Mouse (Mus musculus): ENCODE measurements around the gene Hyal1. TPM values are rescaled to one million over a fixed set of nuclear protein-coding genes. Genes with fewer than 3 reads are reported as not detected.
"Not testable (repeated sequence)": the region's sequence is repeated elsewhere in the genome, so short reads cannot be mapped to it uniquely, and the experiment has no call there.

The Hyal1 gene
- polyA plus RNA-seq, 1 experiment from 2014 or later, result 4.2 TPM

GRCm38 (mm10) chr9:107552690-107553393 lies 23.9 kb upstream of the Hyal1 start:
- H3K4me3 ChIP-seq (ENCODE audit: low read depth, low read length), result peak overlapping the region; percentile 79
- WGBS, result 65% methylated on average over 5 of the region's 5 CpGs
- DNase-seq (ENCODE audit: low spot score) (no peak), ATAC-seq (replicated peaks; ENCODE audit: low FRiP score) (no peak)
- no peak overlapping the region for H3K27ac ChIP-seq (ENCODE audit: low read depth, low read length)
- H3K9me3 ChIP-seq (ENCODE audit: control insufficient read depth, low read length), result no peaks in the 10 kb centered on the region
- peaks cover 7% of the 10 kb centered on the region; the same call in 1 of the 2 replicates for H3K27me3 ChIP-seq (replicated peaks; ENCODE audit: control insufficient read depth, insufficient read depth, low read length)
- peaks cover 48% of the 10 kb centered on the region for H3K4me1 ChIP-seq (replicated peaks; ENCODE audit: control insufficient read depth, insufficient read depth, low read length)
- H3K9ac ChIP-seq (ENCODE audit: low read depth, low read length), result no peak overlapping the region
- peak overlapping the region; percentile 99 for H3K4me2 ChIP-seq
- H3K36me3 ChIP-seq (ENCODE audit: control insufficient read depth, insufficient read depth, low read length), result peaks cover 10% of the 10 kb centered on the region

- Histone ChIP-seq H3K9me3 (ENCODE audit: control insufficient read depth, low read length) (no peaks in the 10 kb centered on the region), H3K4me3 (ENCODE audit: low read depth, low read length) (peak overlapping the region; percentile 79), H3K27me3 (replicated peaks; ENCODE audit: control insufficient read depth, insufficient read depth, low read length) (0 out of 2 replicates have a peak, but pooled peaks cover 4% of the 10 kb centered on the region), H3K4me2 (peak overlapping the region; percentile 99), H3K27ac (ENCODE audit: low read depth, low read length) (peak overlapping the region; percentile 95), H3K36me3 (ENCODE audit: control insufficient read depth, insufficient read depth, low read length) (peaks cover 18% of the 10 kb centered on the region), H3K4me1 (replicated peaks; ENCODE audit: control insufficient read depth, insufficient read depth, low read length) (peaks cover 48% of the 10 kb centered on the region), H3K9ac (ENCODE audit: low read depth, low read length) (peak overlapping the region; percentile 81)
- DNase-seq (ENCODE audit: low spot score) (no peak), ATAC-seq (replicated peaks; ENCODE audit: low FRiP score) (peak; percentile 46)
- WGBS, result 5% methylated on average over 37 of the region's 37 CpGs
Measured at GRCm38 (mm10) chr9:107553541-107554318, 23.0 kb upstream of the Hyal1 start.

GRCm38 (mm10) chr9:107554319-107554825 lies 22.4 kb upstream of the Hyal1 start:
- Histone ChIP-seq H3K9ac (ENCODE audit: low read depth, low read length) (peak overlapping the region; percentile 89), H3K4me2 (peak overlapping the region; percentile 99), H3K36me3 (ENCODE audit: control insufficient read depth, insufficient read depth, low read length) (peaks cover 25% of the 10 kb centered on the region), H3K4me1 (replicated peaks; ENCODE audit: control insufficient read depth, insufficient read depth, low read length) (peaks cover 48% of the 10 kb centered on the region), H3K4me3 (ENCODE audit: low read depth, low read length) (peak overlapping the region; percentile 79), H3K27ac (ENCODE audit: low read depth, low read length) (peak overlapping the region; percentile 95), H3K27me3 (replicated peaks; ENCODE audit: control insufficient read depth, insufficient read depth, low read length) (no peaks in the 10 kb centered on the region), H3K9me3 (ENCODE audit: control insufficient read depth, low read length) (no peaks in the 10 kb centered on the region)
- ATAC-seq (replicated peaks; ENCODE audit: low FRiP score), result peak; percentile 88
- under 1% methylated on average over 53 of the region's 53 CpGs for WGBS
- DNase-seq (ENCODE audit: low spot score), result peak; percentile 93

- Histone ChIP-seq H3K27me3 (replicated peaks; ENCODE audit: control insufficient read depth, insufficient read depth, low read length) (no peaks in the 10 kb centered on the region), H3K27ac (ENCODE audit: low read depth, low read length) (peak overlapping the region; percentile 95), H3K4me3 (ENCODE audit: low read depth, low read length) (peak overlapping the region; percentile 79), H3K4me2 (peak overlapping the region; percentile 99), H3K9ac (ENCODE audit: low read depth, low read length) (peak overlapping the region; percentile 89), H3K36me3 (ENCODE audit: control insufficient read depth, insufficient read depth, low read length) (peaks cover 30% of the 10 kb centered on the region), H3K9me3 (ENCODE audit: control insufficient read depth, low read length) (no peaks in the 10 kb centered on the region), H3K4me1 (replicated peaks; ENCODE audit: control insufficient read depth, insufficient read depth, low read length) (peaks cover 48% of the 10 kb centered on the region)
- under 1% methylated on average over 23 of the region's 23 CpGs for WGBS
- ATAC-seq (replicated peaks; ENCODE audit: low FRiP score), result peak; percentile 10
- no peak for DNase-seq (ENCODE audit: low spot score)
Measured at GRCm38 (mm10) chr9:107555031-107555457, 21.7 kb upstream of the Hyal1 start.

- peak overlapping the region; percentile 42; the same call in 1 of the 2 replicates for H3K27ac ChIP-seq (ENCODE audit: low read depth, low read length)
- H3K36me3 ChIP-seq (ENCODE audit: control insufficient read depth, insufficient read depth, low read length), result peaks cover 35% of the 10 kb centered on the region
- no peak for DNase-seq (ENCODE audit: low spot score)
- peak overlapping the region; percentile 89 for H3K9ac ChIP-seq (ENCODE audit: low read depth, low read length)
- WGBS, result 35% methylated on average over 2 of the region's 2 CpGs
- no peak for ATAC-seq (replicated peaks; ENCODE audit: low FRiP score)
- H3K27me3 ChIP-seq (replicated peaks; ENCODE audit: control insufficient read depth, insufficient read depth, low read length), result no peaks in the 10 kb centered on the region
- peak overlapping the region; percentile 79 for H3K4me3 ChIP-seq (ENCODE audit: low read depth, low read length)
- no peaks in the 10 kb centered on the region for H3K9me3 ChIP-seq (ENCODE audit: control insufficient read depth, low read length)
- peak overlapping the region; percentile 99 for H3K4me2 ChIP-seq
- H3K4me1 ChIP-seq (replicated peaks; ENCODE audit: control insufficient read depth, insufficient read depth, low read length), result peaks cover 45% of the 10 kb centered on the region
Measured at GRCm38 (mm10) chr9:107555701-107556100, 21.0 kb upstream of the Hyal1 start.

GRCm38 (mm10) chr9:107556346-107556745 lies 20.4 kb upstream of the Hyal1 start:
- DNase-seq (ENCODE audit: low spot score) (no peak), ATAC-seq (replicated peaks; ENCODE audit: low FRiP score) (no peak)
- Histone ChIP-seq H3K4me2 (peak overlapping the region; percentile 99), H3K36me3 (ENCODE audit: control insufficient read depth, insufficient read depth, low read length) (peaks cover 42% of the 10 kb centered on the region), H3K4me3 (ENCODE audit: low read depth, low read length) (peak overlapping the region; percentile 79), H3K9me3 (ENCODE audit: control insufficient read depth, low read length) (no peaks in the 10 kb centered on the region), H3K9ac (ENCODE audit: low read depth, low read length) (peak overlapping the region; percentile 89), H3K4me1 (replicated peaks; ENCODE audit: control insufficient read depth, insufficient read depth, low read length) (peaks cover 38% of the 10 kb centered on the region), H3K27me3 (replicated peaks; ENCODE audit: control insufficient read depth, insufficient read depth, low read length) (no peaks in the 10 kb centered on the region), H3K27ac (ENCODE audit: low read depth, low read length) (no peak overlapping the region; the same call in 1 of the 2 replicates)
- 62% methylated on average over 3 of the region's 3 CpGs for WGBS

GRCm38 (mm10) chr9:107563029-107563581 lies 13.6 kb upstream of the Hyal1 start, which contains the start of gene Tusc2:
Tusc2 (plus strand) TSS chr9:107563255.
- Histone ChIP-seq H3K9ac (ENCODE audit: low read depth, low read length) (peak within 1 kb of the TSS; percentile 89), H3K4me3 (ENCODE audit: low read depth, low read length) (peak within 1 kb of the TSS; percentile 95)

GRCm38 (mm10) chr9:107565556-107565955 lies 11.2 kb upstream of the Hyal1 start:
- not testable (repeated sequence) for H3K9ac ChIP-seq (ENCODE audit: low read depth, low read length); H3K27ac ChIP-seq (ENCODE audit: low read depth, low read length); H3K9me3 ChIP-seq (ENCODE audit: control insufficient read depth, low read length); DNase-seq (ENCODE audit: low spot score); H3K27me3 ChIP-seq (replicated peaks; ENCODE audit: control insufficient read depth, insufficient read depth, low read length); ATAC-seq (replicated peaks; ENCODE audit: low FRiP score)
- 43% methylated on average over 5 of the region's 5 CpGs for WGBS
- Histone ChIP-seq H3K4me1 (replicated peaks; ENCODE audit: control insufficient read depth, insufficient read depth, low read length) (peaks cover 43% of the 10 kb centered on the region), H3K4me3 (ENCODE audit: low read depth, low read length) (peak overlapping the region; percentile 21), H3K36me3 (ENCODE audit: control insufficient read depth, insufficient read depth, low read length) (peaks cover 23% of the 10 kb centered on the region), H3K4me2 (peak overlapping the region; percentile 37)

More at GRCm38 (mm10) chr9:107563029-107563581, 13.6 kb upstream of the Hyal1 start, which contains the start of gene Tusc2:
- DNase-seq (ENCODE audit: low spot score) (peak; percentile 90), ATAC-seq (replicated peaks; ENCODE audit: low FRiP score) (peak; percentile 94)
- peak within 1 kb of the TSS; percentile 65; the same call in 1 of the 2 replicates for H3K27ac ChIP-seq (ENCODE audit: low read depth, low read length)
- H3K9me3 ChIP-seq (ENCODE audit: control insufficient read depth, low read length), result no peaks in the 10 kb centered on the region
- H3K4me2 ChIP-seq, result peak within 1 kb of the TSS; percentile 95
- H3K27me3 ChIP-seq (replicated peaks; ENCODE audit: control insufficient read depth, insufficient read depth, low read length), result no peaks in the 10 kb centered on the region
- under 1% methylated on average over 46 of the region's 46 CpGs for WGBS
- peaks cover 45% of the 10 kb centered on the region for H3K36me3 ChIP-seq (ENCODE audit: control insufficient read depth, insufficient read depth, low read length)
- H3K4me1 ChIP-seq (replicated peaks; ENCODE audit: control insufficient read depth, insufficient read depth, low read length), result peaks cover 33% of the 10 kb centered on the region
